Mouse (Mus musculus): ENCODE results near the gene Rev1.

The Rev1 gene

DNA sequence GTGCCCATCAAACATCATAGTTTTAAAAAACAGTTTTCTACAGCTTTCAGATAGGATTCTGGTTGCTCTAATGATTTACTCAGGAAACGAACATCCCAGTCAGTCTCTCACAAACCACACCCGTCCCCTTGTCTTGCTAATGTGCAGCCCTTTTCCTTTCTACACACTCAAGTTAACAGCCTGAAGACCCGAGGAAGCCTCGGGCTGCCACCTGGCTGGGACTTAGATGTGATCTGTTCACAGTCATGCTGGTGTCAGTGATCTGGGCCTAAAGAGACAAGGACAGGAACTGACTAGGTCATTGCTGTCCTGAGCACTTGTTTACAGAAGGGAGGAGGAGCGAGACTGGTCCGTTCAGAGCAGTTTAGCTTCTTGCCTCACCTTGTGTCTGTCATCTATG, 71.2 kb downstream of the Rev1 start:
- no peak for DNase-seq

DNA sequence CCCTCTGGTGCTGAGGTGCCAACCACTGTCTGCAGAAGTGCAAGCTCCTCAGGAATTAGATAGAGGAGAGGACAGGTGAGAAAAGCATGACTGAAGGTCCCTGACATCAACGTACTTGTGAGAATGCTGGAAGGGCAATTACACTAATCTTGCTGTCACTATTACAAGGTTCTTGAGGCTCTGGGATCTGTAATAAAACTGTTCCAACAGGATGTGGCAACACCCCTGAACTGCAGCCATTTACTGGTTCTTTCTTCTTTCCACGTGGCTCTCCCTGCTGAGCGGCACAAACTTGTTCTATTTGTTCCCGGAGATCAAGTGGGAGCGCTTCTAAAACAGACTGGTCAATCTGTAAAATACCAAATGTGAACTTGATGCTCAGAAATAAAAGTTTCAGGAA, 74.4 kb downstream of the Rev1 start:
- DNase-seq: no peak

DNA sequence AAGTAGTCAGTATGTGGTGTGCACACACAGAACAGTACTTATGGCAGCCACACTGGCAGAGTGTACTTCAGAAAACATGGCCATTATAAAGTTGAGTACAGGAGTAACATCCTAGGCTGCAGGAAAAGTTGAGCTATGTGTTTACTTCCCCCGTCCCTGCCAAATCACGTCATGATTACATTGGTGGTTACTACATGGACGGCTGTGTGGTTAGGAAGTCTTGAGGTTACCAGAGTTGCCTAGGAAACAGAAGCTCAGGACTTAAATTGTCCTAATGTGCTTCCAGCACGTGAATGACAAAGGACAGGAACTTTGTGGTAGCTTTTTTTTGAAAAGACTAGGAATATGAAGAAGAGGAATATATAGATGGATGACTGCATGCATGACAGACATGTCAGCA, 80.0 kb downstream of the Rev1 start:
- peak; percentile 27 for DNase-seq

DNA sequence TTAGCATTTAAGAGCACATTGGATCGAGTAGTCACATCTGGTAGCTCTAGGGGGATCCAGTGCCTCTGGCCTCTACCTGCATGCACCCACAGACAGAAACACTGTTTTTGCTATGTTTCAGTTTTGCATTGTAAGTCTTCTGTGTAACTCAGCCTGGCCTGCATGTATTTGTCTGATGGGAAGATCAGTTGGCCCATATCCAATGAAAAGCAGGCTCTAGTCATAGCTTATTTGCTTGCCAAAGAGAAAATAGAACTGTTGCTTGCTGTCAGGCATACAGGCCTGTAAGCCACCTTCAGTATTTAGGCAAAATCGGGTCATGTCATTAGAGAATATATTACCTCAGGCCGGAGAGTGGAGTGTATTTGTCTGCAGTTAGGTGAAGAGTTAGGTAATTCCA, 81.5 kb downstream of the Rev1 start:
- no peak for DNase-seq

DNA sequence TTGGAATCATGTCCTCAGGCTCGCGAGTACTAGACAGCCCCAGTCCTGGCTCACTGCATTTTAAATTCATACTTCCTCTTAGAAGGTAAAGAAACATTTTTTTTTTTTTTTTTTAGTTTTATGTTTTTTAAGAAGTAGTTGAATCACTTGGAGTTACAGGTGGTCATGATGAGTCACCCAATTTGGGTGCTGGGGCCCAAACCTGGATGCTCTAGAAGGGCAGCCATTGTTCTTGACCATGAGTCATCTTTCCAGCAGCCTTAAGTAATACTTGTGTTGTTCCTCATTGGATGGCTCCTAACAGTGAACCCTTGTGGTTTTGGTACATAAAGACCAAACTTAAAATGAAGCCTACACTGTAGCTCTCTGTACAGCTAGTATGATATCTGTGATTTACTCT, 90.7 kb downstream of the Rev1 start:
- no peak for DNase-seq

DNA sequence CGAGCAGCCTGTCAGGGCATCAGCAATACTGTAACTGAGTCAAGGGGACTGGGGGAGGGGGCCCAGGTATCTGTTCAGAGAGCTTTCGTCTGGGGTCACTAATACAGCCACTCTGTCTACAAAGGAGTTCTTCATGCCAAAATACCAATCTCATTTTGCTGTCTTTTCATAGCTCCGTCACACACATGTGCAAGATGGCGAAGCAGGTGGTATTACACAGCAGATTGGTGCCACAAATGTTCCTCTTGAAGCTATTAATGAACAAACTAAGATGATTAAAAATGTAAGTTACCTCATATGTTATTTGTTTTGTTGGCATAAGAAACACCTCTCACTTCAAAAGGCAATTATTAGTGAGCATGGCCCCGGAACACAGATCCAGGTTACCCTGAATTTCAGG, 92.2 kb downstream of the Rev1 start:
- no peak for DNase-seq

DNA sequence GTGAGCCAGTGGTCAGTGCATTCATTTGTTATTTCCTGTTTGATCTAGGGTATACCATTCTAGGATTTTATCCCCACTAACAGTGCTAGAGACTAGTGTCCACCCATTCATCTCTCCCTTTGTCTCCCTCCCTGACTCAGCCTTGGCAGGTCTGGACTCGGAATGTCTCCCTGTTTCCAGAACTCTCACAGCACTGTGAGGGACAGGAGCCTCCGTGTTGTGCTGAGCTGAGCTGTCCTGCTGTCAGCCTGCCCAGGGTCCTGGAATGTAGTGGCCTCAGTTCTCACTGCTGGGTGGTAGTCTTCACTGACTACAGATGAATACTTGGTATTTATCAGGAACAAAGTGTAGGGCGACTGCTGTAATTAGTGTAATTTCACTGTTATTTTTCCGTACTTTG, 94.1 kb downstream of the Rev1 start:
- no peak for DNase-seq

DNA sequence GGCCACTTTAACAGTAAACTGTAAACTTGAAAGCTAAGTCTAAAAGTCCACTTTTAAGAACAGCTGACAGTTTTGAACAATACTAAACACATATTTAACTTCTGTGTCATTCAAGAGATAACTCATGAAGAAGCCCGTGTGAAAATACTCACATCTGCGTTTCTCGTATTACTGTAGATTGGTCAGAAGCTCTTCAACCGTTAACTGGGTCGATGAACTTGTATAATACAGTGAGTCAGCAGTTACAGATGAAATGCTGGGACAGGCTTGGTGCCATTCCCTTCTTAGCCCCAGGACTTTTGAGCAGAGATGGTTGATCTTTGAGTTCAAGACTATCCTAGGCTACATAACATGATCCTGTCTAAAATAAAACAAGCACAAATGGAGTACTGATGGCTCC, 98.2 kb downstream of the Rev1 start:
- no peak for DNase-seq

DNA sequence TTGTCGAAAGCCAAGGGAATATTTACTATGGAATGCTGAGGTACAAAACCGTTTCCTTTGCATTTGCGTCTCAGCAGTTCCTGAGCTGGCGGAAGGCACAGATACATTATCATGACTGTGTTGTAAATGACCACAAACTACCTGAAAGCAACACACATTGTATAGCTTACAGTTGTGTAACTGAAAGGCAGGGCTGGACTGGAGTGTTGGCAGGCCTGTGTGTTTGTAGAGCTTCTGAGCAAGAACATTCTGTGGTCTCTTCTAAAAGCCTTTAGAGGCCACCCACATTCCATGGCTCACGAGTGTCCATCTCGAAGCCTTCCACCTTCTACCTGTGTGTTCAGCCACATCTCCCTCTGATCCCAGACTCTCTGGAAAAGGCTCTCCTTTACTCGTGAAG, 102.3 kb downstream of the Rev1 start:
- DNase-seq: peak; percentile 66

DNA sequence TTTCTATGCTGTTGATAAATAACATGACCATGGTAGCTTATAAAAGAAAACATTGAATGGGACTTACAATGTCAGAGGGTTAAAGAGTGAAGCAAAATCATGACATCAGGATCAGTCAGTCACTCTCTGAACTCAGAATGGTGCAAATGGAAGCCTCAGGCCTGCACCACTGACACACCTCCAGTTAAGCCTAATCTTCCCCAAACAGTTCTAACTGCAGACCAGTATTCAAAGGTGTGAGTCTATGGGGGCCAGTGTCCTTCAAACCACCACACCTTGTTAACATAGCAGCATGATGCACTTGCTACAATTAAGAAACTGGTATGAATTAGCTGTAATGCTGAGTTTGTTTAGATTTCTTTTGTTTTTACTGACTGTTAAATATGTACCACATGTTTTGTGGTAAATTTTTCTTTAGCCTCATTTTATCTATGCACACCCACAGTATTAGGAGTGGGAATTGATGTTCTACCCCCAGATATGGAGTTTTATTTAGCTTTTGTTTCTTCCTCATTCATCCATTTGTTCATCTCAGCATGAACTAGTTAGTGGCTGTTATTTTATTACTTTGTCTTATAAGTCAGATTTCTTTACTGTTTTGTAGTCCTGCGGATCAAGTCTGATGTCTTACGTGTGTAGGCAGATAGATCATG, 114.9 kb downstream of the Rev1 start:
- DNase-seq: no peak

DNA sequence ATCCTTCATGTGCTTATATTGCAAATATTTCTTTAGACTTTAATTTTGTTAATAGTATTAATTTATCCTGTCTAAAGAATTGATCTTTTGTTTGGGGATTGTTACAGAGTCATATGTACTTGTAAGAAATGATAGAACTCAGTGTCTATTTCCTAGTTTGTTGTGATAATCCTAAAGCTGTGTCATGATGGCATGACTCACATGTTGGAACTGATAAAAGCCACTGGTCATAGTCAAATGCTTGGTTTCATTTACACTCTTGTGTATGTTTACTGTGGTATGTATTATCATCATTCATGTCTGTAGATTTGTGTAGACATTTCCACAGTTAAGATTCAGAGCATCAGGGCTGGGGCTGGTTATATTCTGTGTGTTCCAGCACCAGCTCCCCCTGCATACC, 117.1 kb downstream of the Rev1 start:
- no peak for DNase-seq

DNA sequence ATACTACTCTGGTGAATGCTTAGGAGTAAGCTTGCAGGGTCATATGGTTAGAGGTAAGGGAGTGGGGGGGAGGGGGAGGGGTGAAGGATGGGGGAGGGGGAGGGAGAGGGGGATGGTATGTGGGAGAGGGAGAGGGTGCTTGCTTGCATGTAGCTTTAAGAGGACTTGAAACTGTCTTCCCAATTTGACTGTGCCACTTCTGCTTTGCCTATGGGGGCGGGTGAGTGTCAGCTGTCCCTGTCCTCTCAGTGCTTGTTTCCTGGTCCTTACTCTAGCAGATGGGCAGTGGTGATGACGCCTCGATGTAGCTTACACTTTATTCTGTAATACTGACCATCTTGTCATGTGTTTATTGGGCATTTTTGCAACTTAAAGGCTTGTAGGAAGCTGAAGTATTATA, 117.5 kb downstream of the Rev1 start:
- DNase-seq: peak; percentile 43

DNA sequence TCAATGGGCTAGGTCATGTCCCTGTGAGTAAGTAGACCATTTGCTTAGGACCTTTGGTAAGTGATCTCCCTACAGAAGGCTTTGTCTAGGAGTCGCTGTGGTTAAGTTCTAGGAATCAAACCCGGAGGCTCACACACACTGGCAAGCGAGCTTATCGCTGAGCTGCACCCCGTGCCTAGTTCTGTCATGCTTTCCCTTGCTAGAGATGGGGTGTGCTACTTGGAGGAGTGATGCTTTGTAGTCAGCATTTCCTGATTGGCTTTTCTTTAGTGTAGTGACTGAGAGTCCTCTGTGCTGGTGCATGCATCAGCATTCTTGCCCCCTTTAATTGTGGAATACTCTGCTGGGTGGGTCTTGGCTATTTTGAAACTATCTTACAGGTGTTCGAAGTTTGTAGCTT, 118.0 kb downstream of the Rev1 start:
- no peak for DNase-seq

DNA sequence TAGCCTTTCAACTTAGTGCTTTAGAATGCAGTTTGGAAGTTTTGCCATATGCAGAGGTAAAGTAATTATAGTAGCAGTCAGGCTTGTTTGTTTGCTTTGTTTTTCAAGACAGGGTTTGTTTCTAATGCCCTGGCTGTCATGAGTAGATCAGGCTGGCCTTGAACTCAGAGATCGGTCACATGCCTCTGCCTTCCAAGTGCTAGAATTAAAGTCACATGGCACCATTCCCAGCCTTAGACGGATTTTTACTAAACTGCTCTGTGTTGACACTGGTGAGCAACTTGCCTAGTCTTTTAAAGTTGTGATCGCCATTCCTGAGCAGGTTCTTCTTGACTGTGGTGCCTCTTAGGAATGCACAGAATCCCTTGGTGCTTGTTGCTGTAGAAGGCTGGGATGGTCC, 122.9 kb downstream of the Rev1 start:
- no peak for DNase-seq

DNA sequence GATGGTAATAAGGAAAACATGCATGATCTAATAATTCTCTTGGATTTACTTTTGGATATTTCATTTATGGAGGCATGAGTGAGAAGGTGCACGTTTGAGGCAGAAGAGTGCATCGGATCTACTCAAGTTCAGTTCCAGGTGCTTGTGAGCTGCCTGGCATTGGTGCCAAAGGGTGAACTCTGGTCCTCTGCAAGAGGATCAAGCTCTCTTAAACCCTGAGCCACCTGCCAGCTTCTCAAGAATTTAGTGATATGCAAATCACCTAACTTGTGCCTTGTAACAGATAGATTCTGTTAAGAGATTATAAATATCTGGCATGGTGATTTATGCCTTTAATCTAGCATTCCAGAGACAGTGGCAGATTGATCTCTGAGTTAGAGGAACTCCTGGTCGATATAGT, 126.6 kb downstream of the Rev1 start:
- DNase-seq: no peak

Data from lung, postnatal 36 days (tissue).